Mouse (Mus musculus): ENCODE data around the gene Abca13. TPM values are rescaled to one million over a fixed set of nuclear protein-coding genes. Genes with fewer than 3 reads are reported as not detected.

Gene Abca13
- total and polyA plus RNA-seq, 3 experiments = under 0.01 to 0.03 (median 0.03) TPM

GRCm38 (mm10) chr11:9146115-9146514, 45.6 kb upstream of the Abca13 start:
- H3K27me3 ChIP-seq (replicated peaks) = peaks cover 24% of the 10 kb centered on the region
- dilution Hi-C loops (cut with MboI; ENCODE audit: extremely low pct_ligation_motif_present, extremely low pct_unique_long_range_greater_than_20kb, low sequenced_read_pairs) (loop anchor here (25.0 kb wide), 1 partner anchor 159 kb away; no protein-coding TSS in a partner anchor), in situ Hi-C loops (cut with MboI; ENCODE audit: low pct_ligation_motif_present, low pct_unique_long_range_greater_than_20kb, low sequenced_read_pairs) (no loop called here)
- no peak for TF ChIP-seq TCF12 (IDR thresholded peaks at IDR 0.05; ENCODE audit: low read depth, low read length)
- TF ChIP-seq ZMIZ1 (IDR thresholded peaks at IDR 0.05; ENCODE audit: low read depth, low read length) = no peak
- TF ChIP-seq CHD1 (IDR thresholded peaks at IDR 0.05; ENCODE audit: low read depth, low read length) = no peak
- TF ChIP-seq CTCF (conservative IDR thresholded peaks at IDR 0.05 in 1 of 2, IDR thresholded peaks at IDR 0.05 in 1 of 2; ENCODE audit: low read depth in 2 of 2, low read length in 2 of 2) = no peak
- no peak for TF ChIP-seq CHD2 (IDR thresholded peaks at IDR 0.05; ENCODE audit: low read length)
- no peak for TF ChIP-seq ZKSCAN1 (IDR thresholded peaks at IDR 0.05; ENCODE audit: borderline replicate concordance, low read depth, low read length)
- TF ChIP-seq NELFE (IDR thresholded peaks at IDR 0.05; ENCODE audit: low read depth, low read length) = no peak
- TF ChIP-seq E2F4 (IDR thresholded peaks at IDR 0.05; ENCODE audit: insufficient replicate concordance, low read depth, low read length) = no peak
- TF ChIP-seq ZNF384 (IDR thresholded peaks at IDR 0.05; ENCODE audit: low read depth, low read length) = no peak
- no peak for TF ChIP-seq PAX5 (IDR thresholded peaks at IDR 0.05; ENCODE audit: low read length)
- TF ChIP-seq KAT2A (IDR thresholded peaks at IDR 0.05; ENCODE audit: insufficient replicate concordance, low read length) = no peak
- TF ChIP-seq MAX (IDR thresholded peaks at IDR 0.05; ENCODE audit: low read length) = no peak
- TF ChIP-seq USF2 (conservative IDR thresholded peaks at IDR 0.05; ENCODE audit: low read depth, low read length) = no peak
- TF ChIP-seq MEF2A (IDR thresholded peaks at IDR 0.05; ENCODE audit: borderline replicate concordance, low read depth, low read length) = no peak
- no peak for TF ChIP-seq MAZ (IDR thresholded peaks at IDR 0.05; ENCODE audit: low read depth, low read length)
- H3K4me2 ChIP-seq (ENCODE audit: insufficient read depth, low read depth, poor library complexity, severe bottlenecking) = no peak overlapping the region
- no peaks in the 10 kb centered on the region for H3K4me1 ChIP-seq (ENCODE audit: control insufficient read depth in 1 of 2, insufficient read depth in 2 of 2)
- no peak for DNase-seq (ENCODE audit: extremely low read depth)
- H3K9ac ChIP-seq (ENCODE audit: insufficient read depth, low read depth) = no peak overlapping the region
- no peaks in the 10 kb centered on the region for H3K79me2 ChIP-seq (replicated peaks; ENCODE audit: control insufficient read depth, extremely low read depth, insufficient read depth, poor library complexity, severe bottlenecking)
- no peak overlapping the region for H3K27ac ChIP-seq (ENCODE audit: insufficient read depth, low read depth)
- peaks cover 9% of the 10 kb centered on the region for H3K9me3 ChIP-seq (replicated peaks; ENCODE audit: low read length)
- no peaks in the 10 kb centered on the region for H3K36me3 ChIP-seq (replicated peaks in 1 of 2; ENCODE audit: control insufficient read depth in 1 of 2, insufficient read depth in 1 of 2, low read length in 1 of 2)
- H3K4me3 ChIP-seq (replicated peaks in 1 of 3; ENCODE audit: low read depth in 2 of 3, low read length in 2 of 3, poor library complexity in 1 of 3) = no peak overlapping the region

DNA sequence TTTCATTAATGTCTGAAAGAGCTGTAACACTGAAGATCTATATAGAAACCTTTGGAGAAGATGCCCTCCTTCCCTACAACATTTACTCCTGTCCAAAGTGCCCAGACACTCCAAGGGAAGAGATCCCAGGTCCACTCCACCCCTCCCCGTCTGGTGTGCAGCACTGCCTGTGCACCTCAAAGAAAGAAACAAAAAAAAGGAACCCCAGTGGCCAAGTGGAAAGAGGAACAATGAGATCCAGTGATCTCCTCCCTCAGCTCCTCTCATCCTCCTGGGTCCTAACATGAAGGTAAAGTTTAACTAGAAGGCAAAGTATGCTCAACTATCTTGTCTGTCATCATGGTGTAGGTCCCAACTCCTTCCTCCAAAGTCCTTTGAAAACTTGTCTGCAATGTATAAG, 45.1 kb upstream of the Abca13 start:
- Histone ChIP-seq H3K79me2 (replicated peaks; ENCODE audit: control insufficient read depth, extremely low read depth, insufficient read depth, poor library complexity, severe bottlenecking) (no peaks in the 10 kb centered on the region), H3K4me3 (replicated peaks in 1 of 3; ENCODE audit: low read depth in 2 of 3, low read length in 2 of 3, poor library complexity in 1 of 3) (no peak overlapping the region), H3K9me3 (replicated peaks; ENCODE audit: low read length) (peaks cover 9% of the 10 kb centered on the region), H3K27ac (ENCODE audit: insufficient read depth, low read depth) (no peak overlapping the region), H3K9ac (ENCODE audit: insufficient read depth, low read depth) (no peak overlapping the region), H3K4me2 (ENCODE audit: insufficient read depth, low read depth, poor library complexity, severe bottlenecking) (no peak overlapping the region), H3K36me3 (replicated peaks in 1 of 2; ENCODE audit: control insufficient read depth in 1 of 2, insufficient read depth in 1 of 2, low read length in 1 of 2) (no peaks in the 10 kb centered on the region), H3K4me1 (ENCODE audit: control insufficient read depth in 1 of 2, insufficient read depth in 2 of 2) (no peaks in the 10 kb centered on the region), H3K27me3 (replicated peaks) (peaks cover 26% of the 10 kb centered on the region)
- in situ Hi-C loops (cut with MboI; ENCODE audit: low pct_ligation_motif_present, low pct_unique_long_range_greater_than_20kb, low sequenced_read_pairs) (no loop called here), dilution Hi-C loops (cut with MboI; ENCODE audit: extremely low pct_ligation_motif_present, extremely low pct_unique_long_range_greater_than_20kb, low sequenced_read_pairs) (loop anchor here (25.0 kb wide), 1 partner anchor 159 kb away; no protein-coding TSS in a partner anchor)
- TF ChIP-seq ZC3H11A (IDR thresholded peaks at IDR 0.05; ENCODE audit: low read depth, low read length) (no peak), POLR2A (IDR thresholded peaks at IDR 0.05; ENCODE audit: low read depth, low read length) (no peak), EP300 (IDR thresholded peaks at IDR 0.05; ENCODE audit: low read length) (no peak), IRF4 (IDR thresholded peaks at IDR 0.05; ENCODE audit: low read depth, low read length) (no peak), ZKSCAN1 (IDR thresholded peaks at IDR 0.05; ENCODE audit: borderline replicate concordance, low read depth, low read length) (no peak), POLR2AphosphoS2 (IDR thresholded peaks at IDR 0.05; ENCODE audit: low read depth, low read length) (no peak), NRF1 (IDR thresholded peaks at IDR 0.05; ENCODE audit: low read depth, low read length) (no peak), NELFE (IDR thresholded peaks at IDR 0.05; ENCODE audit: low read depth, low read length) (no peak), ELF1 (IDR thresholded peaks at IDR 0.05; ENCODE audit: low read depth, low read length) (no peak), ZMIZ1 (IDR thresholded peaks at IDR 0.05; ENCODE audit: low read depth, low read length) (no peak), SIN3A (IDR thresholded peaks at IDR 0.05; ENCODE audit: low read length) (no peak), CHD1 (IDR thresholded peaks at IDR 0.05; ENCODE audit: low read depth, low read length) (no peak), ETS1 (conservative IDR thresholded peaks at IDR 0.05; ENCODE audit: low read depth, low read length) (no peak), USF1 (IDR thresholded peaks at IDR 0.05; ENCODE audit: low read depth, low read length) (no peak), MXI1 (IDR thresholded peaks at IDR 0.05; ENCODE audit: low read depth, low read length) (no peak), RAD21 (IDR thresholded peaks at IDR 0.05; ENCODE audit: low read depth, low read length) (no peak), JUND (conservative IDR thresholded peaks at IDR 0.05; ENCODE audit: low read depth, low read length) (no peak)
- DNase-seq (ENCODE audit: extremely low read depth) = no peak

Data from CH12.LX (cell line).